Mouse (Mus musculus): Measurements from ENCODE around the gene Angptl4. TPM values are rescaled to one million over a fixed set of nuclear protein-coding genes. Genes with fewer than 3 reads are reported as not detected.
"Not testable (repeated sequence)": the region's sequence is repeated elsewhere in the genome, so short reads cannot be mapped to it uniquely, and the experiment has no call there.

Angptl4 gene
- polyA plus RNA-seq, 1 experiment from 2014 or later, result 29.3 TPM

- Histone ChIP-seq H3K27me3 (ENCODE audit: control insufficient read depth, insufficient read depth, low read depth, low read length) (no peaks in the 10 kb centered on the region), H3K9ac (ENCODE audit: low read depth, low read length) (no peak overlapping the region), H3K4me2 (ENCODE audit: low read depth, low read length) (no peak overlapping the region), H3K4me3 (ENCODE audit: low read depth, low read length) (no peak overlapping the region), H3K36me3 (ENCODE audit: control insufficient read depth, insufficient read depth) (peaks cover 3% of the 10 kb centered on the region; the same call in 1 of the 2 replicates), H3K27ac (ENCODE audit: low read length) (0 out of 2 replicates have a peak overlapping the region, but pooled peaks have one; percentile 12), H3K4me1 (ENCODE audit: control insufficient read depth, low read depth, low read length) (peaks cover 41% of the 10 kb centered on the region), H3K9me3 (replicated peaks; ENCODE audit: control insufficient read depth, low read length) (no peaks in the 10 kb centered on the region)
- WGBS (ENCODE audit: insufficient replicate concordance), result 81% methylated on average over 10 of the region's 10 CpGs
- ATAC-seq (ENCODE audit: low read depth), result no peak
Observed at GRCm38 (mm10) chr17:33755418-33756107, 26.1 kb downstream of the Angptl4 start.

- no peak overlapping the region for H3K9ac ChIP-seq (ENCODE audit: low read depth, low read length)
- H3K4me3 ChIP-seq (ENCODE audit: low read depth, low read length), result no peak overlapping the region
- peaks cover 41% of the 10 kb centered on the region for H3K4me1 ChIP-seq (ENCODE audit: control insufficient read depth, low read depth, low read length)
- no peaks in the 10 kb centered on the region for H3K9me3 ChIP-seq (replicated peaks; ENCODE audit: control insufficient read depth, low read length)
- no peak overlapping the region for H3K27ac ChIP-seq (ENCODE audit: low read length)
- 70% methylated on average over 1 of the region's 1 CpGs for WGBS (ENCODE audit: insufficient replicate concordance)
- no peak overlapping the region for H3K4me2 ChIP-seq (ENCODE audit: low read depth, low read length)
- H3K36me3 ChIP-seq (ENCODE audit: control insufficient read depth, insufficient read depth), result peaks cover 3% of the 10 kb centered on the region
- ATAC-seq (ENCODE audit: low read depth), result no peak
- no peaks in the 10 kb centered on the region for H3K27me3 ChIP-seq (ENCODE audit: control insufficient read depth, insufficient read depth, low read depth, low read length)
Observed at GRCm38 (mm10) chr17:33754656-33755055, 27.0 kb downstream of the Angptl4 start.

DNA sequence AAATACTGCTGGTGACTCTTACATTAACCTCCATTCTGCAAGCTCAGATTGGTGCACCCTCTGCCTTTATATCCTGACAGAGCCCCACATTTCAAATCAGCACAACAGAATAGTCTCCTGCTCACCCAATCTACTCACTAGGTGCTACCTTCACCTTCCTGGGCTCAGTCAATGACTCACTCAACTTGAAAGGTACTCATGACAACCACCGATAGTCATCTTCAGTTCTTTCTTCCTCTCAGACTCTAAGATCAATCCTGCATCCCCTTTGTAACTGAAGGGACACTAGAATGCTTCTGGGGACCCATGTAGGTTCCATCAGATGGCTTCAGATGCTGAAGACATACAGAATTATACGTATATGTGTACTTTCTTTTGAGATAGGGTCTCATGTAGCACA is 29.3 kb downstream of the Angptl4 start:
- WGBS (ENCODE audit: insufficient replicate concordance), result 91% methylated on average over 2 of the region's 2 CpGs
- H3K9me3 ChIP-seq (replicated peaks; ENCODE audit: control insufficient read depth, low read length), result no peaks in the 10 kb centered on the region
- no peak overlapping the region for H3K4me3 ChIP-seq (ENCODE audit: low read depth, low read length)
- H3K27me3 ChIP-seq (ENCODE audit: control insufficient read depth, insufficient read depth, low read depth, low read length), result no peaks in the 10 kb centered on the region
- H3K9ac ChIP-seq (ENCODE audit: low read depth, low read length), result no peak overlapping the region
- no peak overlapping the region for H3K4me2 ChIP-seq (ENCODE audit: low read depth, low read length)
- peaks cover 18% of the 10 kb centered on the region for H3K36me3 ChIP-seq (ENCODE audit: control insufficient read depth, insufficient read depth)
- H3K27ac ChIP-seq (ENCODE audit: low read length), result no peak overlapping the region
- H3K4me1 ChIP-seq (ENCODE audit: control insufficient read depth, low read depth, low read length), result peaks cover 18% of the 10 kb centered on the region
- ATAC-seq (ENCODE audit: low read depth), result no peak

DNA sequence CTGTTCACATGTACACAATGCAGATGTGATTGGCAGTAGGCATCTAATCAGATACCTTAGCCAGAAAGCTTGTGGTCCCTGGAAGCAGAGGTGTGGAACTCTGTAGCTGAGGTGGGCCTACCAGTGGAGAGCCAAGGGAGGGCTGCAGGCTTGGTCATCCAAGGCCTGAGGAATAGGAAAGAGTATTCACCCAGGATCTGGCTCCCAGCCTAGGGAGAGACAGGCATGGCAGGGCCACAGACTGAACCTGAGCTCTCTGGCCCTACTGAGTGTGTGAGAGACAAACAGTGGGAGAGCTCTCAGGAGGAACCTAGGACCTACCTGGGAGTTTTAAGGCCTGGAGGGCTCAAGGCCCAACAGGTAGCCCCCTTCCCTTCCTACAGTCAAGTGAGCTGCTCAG is 30.4 kb downstream of the Angptl4 start:
- Histone ChIP-seq H3K27ac (ENCODE audit: low read length) (no peak overlapping the region), H3K36me3 (ENCODE audit: control insufficient read depth, insufficient read depth) (peaks cover 18% of the 10 kb centered on the region), H3K4me1 (ENCODE audit: control insufficient read depth, low read depth, low read length) (peaks cover 10% of the 10 kb centered on the region), H3K9me3 (replicated peaks; ENCODE audit: control insufficient read depth, low read length) (no peaks in the 10 kb centered on the region), H3K4me2 (ENCODE audit: low read depth, low read length) (no peak overlapping the region), H3K9ac (ENCODE audit: low read depth, low read length) (no peak overlapping the region), H3K4me3 (ENCODE audit: low read depth, low read length) (no peak overlapping the region), H3K27me3 (ENCODE audit: control insufficient read depth, insufficient read depth, low read depth, low read length) (no peaks in the 10 kb centered on the region)
- no peak for ATAC-seq (ENCODE audit: low read depth)

- H3K4me2 ChIP-seq (ENCODE audit: low read depth, low read length), result no peak overlapping the region
- ATAC-seq (ENCODE audit: low read depth), result no peak
- H3K27me3 ChIP-seq (ENCODE audit: control insufficient read depth, insufficient read depth, low read depth, low read length), result no peaks in the 10 kb centered on the region
- 85% methylated on average over 5 of the region's 5 CpGs for WGBS (ENCODE audit: insufficient replicate concordance)
- peaks cover 25% of the 10 kb centered on the region for H3K36me3 ChIP-seq (ENCODE audit: control insufficient read depth, insufficient read depth)
- H3K4me1 ChIP-seq (ENCODE audit: control insufficient read depth, low read depth, low read length), result no peaks in the 10 kb centered on the region; the same call in 1 of the 2 replicates
- no peak overlapping the region for H3K4me3 ChIP-seq (ENCODE audit: low read depth, low read length)
- no peak overlapping the region for H3K9ac ChIP-seq (ENCODE audit: low read depth, low read length)
- H3K9me3 ChIP-seq (replicated peaks; ENCODE audit: control insufficient read depth, low read length), result no peaks in the 10 kb centered on the region
- no peak overlapping the region for H3K27ac ChIP-seq (ENCODE audit: low read length)
Observed at GRCm38 (mm10) chr17:33749451-33749850, 32.2 kb downstream of the Angptl4 start.

- Histone ChIP-seq H3K4me2 (ENCODE audit: low read depth, low read length) (no peak overlapping the region), H3K4me1 (ENCODE audit: control insufficient read depth, low read depth, low read length) (no peaks in the 10 kb centered on the region; the same call in 1 of the 2 replicates), H3K4me3 (ENCODE audit: low read depth, low read length) (no peak overlapping the region), H3K27ac (ENCODE audit: low read length) (no peak overlapping the region), H3K36me3 (ENCODE audit: control insufficient read depth, insufficient read depth) (peaks cover 25% of the 10 kb centered on the region), H3K9ac (ENCODE audit: low read depth, low read length) (no peak overlapping the region), H3K27me3 (ENCODE audit: control insufficient read depth, insufficient read depth, low read depth, low read length) (no peaks in the 10 kb centered on the region), H3K9me3 (replicated peaks; ENCODE audit: control insufficient read depth, low read length) (no peaks in the 10 kb centered on the region)
- WGBS (ENCODE audit: insufficient replicate concordance), result 50% methylated on average over 2 of the region's 2 CpGs
- peak; percentile 30 for ATAC-seq (ENCODE audit: low read depth)
Observed at GRCm38 (mm10) chr17:33746011-33746410, 35.6 kb downstream of the Angptl4 start.

GRCm38 (mm10) chr17:33744686-33745384 is 36.8 kb downstream of the Angptl4 start:
- Histone ChIP-seq H3K4me3 (ENCODE audit: low read depth, low read length) (no peak overlapping the region), H3K4me1 (ENCODE audit: control insufficient read depth, low read depth, low read length) (no peaks in the 10 kb centered on the region; the same call in 1 of the 2 replicates), H3K9me3 (replicated peaks; ENCODE audit: control insufficient read depth, low read length) (no peaks in the 10 kb centered on the region), H3K9ac (ENCODE audit: low read depth, low read length) (no peak overlapping the region), H3K27me3 (ENCODE audit: control insufficient read depth, insufficient read depth, low read depth, low read length) (no peaks in the 10 kb centered on the region), H3K4me2 (ENCODE audit: low read depth, low read length) (no peak overlapping the region), H3K36me3 (ENCODE audit: control insufficient read depth, insufficient read depth) (peaks cover 25% of the 10 kb centered on the region), H3K27ac (ENCODE audit: low read length) (no peak overlapping the region; the same call in 1 of the 2 replicates)
- 75% methylated on average over 5 of the region's 5 CpGs for WGBS (ENCODE audit: insufficient replicate concordance)
- no peak; the same call in 1 of the 2 replicates for ATAC-seq (ENCODE audit: low read depth)

- Histone ChIP-seq H3K27me3 (ENCODE audit: control insufficient read depth, insufficient read depth, low read depth, low read length) (no peaks in the 10 kb centered on the region), H3K9me3 (replicated peaks; ENCODE audit: control insufficient read depth, low read length) (no peaks in the 10 kb centered on the region), H3K4me2 (ENCODE audit: low read depth, low read length) (no peak overlapping the region), H3K9ac (ENCODE audit: low read depth, low read length) (no peak overlapping the region), H3K27ac (ENCODE audit: low read length) (no peak overlapping the region), H3K36me3 (ENCODE audit: control insufficient read depth, insufficient read depth) (peaks cover 7% of the 10 kb centered on the region; the same call in 1 of the 2 replicates), H3K4me3 (ENCODE audit: low read depth, low read length) (no peak overlapping the region), H3K4me1 (ENCODE audit: control insufficient read depth, low read depth, low read length) (no peaks in the 10 kb centered on the region; the same call in 1 of the 2 replicates)
- ATAC-seq (ENCODE audit: low read depth), result no peak
- 88% methylated on average over 1 of the region's 1 CpGs for WGBS (ENCODE audit: insufficient replicate concordance)
Observed at GRCm38 (mm10) chr17:33742420-33742819, 39.2 kb downstream of the Angptl4 start.

- WGBS (ENCODE audit: insufficient replicate concordance), result 46% methylated on average over 10 of the region's 10 CpGs
- H3K36me3 ChIP-seq (ENCODE audit: control insufficient read depth, insufficient read depth); ATAC-seq (ENCODE audit: low read depth); H3K9me3 ChIP-seq (replicated peaks; ENCODE audit: control insufficient read depth, low read length); H3K27ac ChIP-seq (ENCODE audit: low read length); H3K4me1 ChIP-seq (ENCODE audit: control insufficient read depth, low read depth, low read length); H3K4me3 ChIP-seq (ENCODE audit: low read depth, low read length); H3K4me2 ChIP-seq (ENCODE audit: low read depth, low read length); H3K27me3 ChIP-seq (ENCODE audit: control insufficient read depth, insufficient read depth, low read depth, low read length); H3K9ac ChIP-seq (ENCODE audit: low read depth, low read length): not testable (repeated sequence)
Observed at GRCm38 (mm10) chr17:33733526-33733925, 48.1 kb downstream of the Angptl4 start.

Data from liver, embryonic 16.5 days (tissue).